Mouse (Mus musculus): Measurements from ENCODE around the gene Hdgfl3.

DNA sequence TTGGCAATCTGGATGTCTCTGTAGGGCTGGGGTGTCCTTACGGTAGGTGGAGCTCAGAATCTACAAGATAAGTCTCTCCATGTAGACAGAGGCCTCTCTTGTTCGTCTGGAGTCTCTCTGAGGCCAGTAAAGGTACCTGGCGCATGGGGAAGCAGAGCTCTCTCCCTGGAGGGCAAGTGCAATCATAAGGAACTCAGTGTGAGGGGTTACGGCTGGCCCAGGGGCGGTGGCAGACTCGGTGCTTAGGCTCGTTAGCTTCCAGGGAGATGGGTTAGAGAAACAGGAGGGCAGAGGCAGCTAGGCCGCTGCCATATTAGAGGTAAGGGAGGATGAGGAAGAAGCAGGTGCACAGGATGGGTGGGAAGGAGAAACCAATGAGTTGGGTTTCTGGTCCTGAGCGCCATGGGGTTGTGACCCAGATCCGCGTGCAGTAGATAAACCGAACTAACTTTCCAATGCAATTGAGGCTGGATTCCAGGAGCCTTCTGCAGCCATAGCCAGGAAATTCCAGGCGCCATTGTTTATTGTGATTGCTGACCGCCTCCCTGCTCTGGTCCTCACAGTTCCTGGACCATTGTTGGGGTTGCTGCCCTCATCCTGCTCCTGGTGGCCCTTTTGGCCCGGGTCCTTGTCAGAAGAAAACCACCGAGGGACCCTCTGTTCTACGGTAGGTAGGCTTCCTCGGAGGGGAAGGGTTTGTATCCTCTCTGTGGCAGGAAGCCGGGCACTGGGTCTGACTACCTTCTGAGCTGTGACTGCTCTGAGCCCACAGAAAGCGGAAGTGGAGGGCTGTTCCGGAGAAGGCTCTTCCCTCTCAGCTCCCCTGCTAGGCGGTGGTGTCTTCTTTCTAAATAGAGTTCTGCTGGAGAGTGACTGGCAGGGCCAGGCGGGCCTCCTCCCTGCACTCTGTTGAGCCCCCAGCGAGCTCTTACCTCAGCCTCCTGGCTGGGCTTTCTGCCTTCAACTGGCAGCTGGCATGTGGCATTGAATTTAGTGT is 71.4 kb downstream of the Hdgfl3 start:
- TF ChIP-seq CTCF (IDR thresholded peaks at IDR 0.05; ENCODE audit: borderline replicate concordance, insufficient read depth, low read length) = no peak
- no peak for TF ChIP-seq POLR2A (IDR thresholded peaks at IDR 0.05; ENCODE audit: low read depth, low read length)

All from embryonic fibroblast, embryonic 13.5 days (primary cell).